Mouse (Mus musculus): Measurements from ENCODE around the gene Pxn. TPM values are rescaled to one million over a fixed set of nuclear protein-coding genes. Genes with fewer than 3 reads are reported as not detected.

The Pxn gene
- total RNA-seq, 4 experiments from 2014 or later, result 38.1 to 45.8 (median 40.2) TPM

GRCm38 (mm10) chr5:115578922-115579321, 72.4 kb downstream of the Pxn start:
- DNase-seq (ENCODE audit: low spot score in 2 of 2), result no peak

- DNase-seq (ENCODE audit: low spot score in 2 of 2), result no peak
Measured at GRCm38 (mm10) chr5:115579363-115579762, 72.9 kb downstream of the Pxn start.

GRCm38 (mm10) chr5:115580229-115581001, 73.9 kb downstream of the Pxn start:
- no peak for DNase-seq (ENCODE audit: low spot score in 2 of 2)

GRCm38 (mm10) chr5:115581662-115582061, 75.2 kb downstream of the Pxn start:
- DNase-seq (ENCODE audit: low spot score in 2 of 2), result no peak

GRCm38 (mm10) chr5:115585616-115586015, 79.1 kb downstream of the Pxn start:
- no peak for DNase-seq (ENCODE audit: low spot score in 2 of 2)

- DNase-seq (ENCODE audit: low spot score in 2 of 2), result no peak
Measured at GRCm38 (mm10) chr5:115586166-115586565, 79.7 kb downstream of the Pxn start.

GRCm38 (mm10) chr5:115586780-115587179, 80.3 kb downstream of the Pxn start:
- DNase-seq (ENCODE audit: low spot score in 2 of 2), result no peak

GRCm38 (mm10) chr5:115591028-115591427, 84.6 kb downstream of the Pxn start:
- no peak for DNase-seq (ENCODE audit: low spot score in 2 of 2)

GRCm38 (mm10) chr5:115591506-115591905, 85.0 kb downstream of the Pxn start:
- no peak for DNase-seq (ENCODE audit: low spot score in 2 of 2)

GRCm38 (mm10) chr5:115603561-115603960, 97.1 kb downstream of the Pxn start:
- DNase-seq (ENCODE audit: low spot score in 2 of 2), result no peak

Small RNA genes lying within 50 kb of the gene (microRNA-seq; reads per million reads assigned to microRNA genes)
- 0 to 0.51 reads per million in 2 experiments for gene Mir7029

Other genes with a start within 250 kb of the Pxn start
- 100 to 1,000 TPM; 226 to 251 (median 245) TPM for gene Rnf10, start 233.8 kb upstream of the Pxn start, total RNA-seq (2022)
- 10 to 100 TPM; 38.7 to 45.6 (median 41.5) TPM for gene Coq5, start 227.0 kb upstream of the Pxn start, total RNA-seq (2022)
- 100 to 1,000 TPM; 630 to 827 (median 734) TPM for gene Dynll1, start 205.7 kb upstream of the Pxn start, total RNA-seq (2022)
- 10 to 100 TPM; 83.6 to 93.5 (median 86.2) TPM for gene Srsf9, start 179.5 kb upstream of the Pxn start, total RNA-seq (2022)
- 10 to 100 TPM; 19.1 to 22.9 (median 20.9) TPM for gene Gatc, start 165.5 kb upstream of the Pxn start, total RNA-seq (2022)
- gene Triap1, start 165.5 kb upstream of the Pxn start, total RNA-seq (2022), result 10 to 100 TPM; 21.1 to 24.6 (median 22.9) TPM
- 100 to 1,000 TPM; 621 to 774 (median 709) TPM for gene Cox6a1, start 157.7 kb upstream of the Pxn start, total RNA-seq (2022)
- 10 to 100 TPM; 57.2 to 62.6 (median 60.8) TPM for gene Msi1, start 77.1 kb upstream of the Pxn start, total RNA-seq (2022)
- not detected for gene Pla2g1b, start 40.4 kb upstream of the Pxn start, total RNA-seq (2022)
- 10 to 100 TPM; 34.0 to 58.6 (median 41.9) TPM for gene Sirt4, start 22.0 kb upstream of the Pxn start, total RNA-seq (2022)
- 100 to 1,000 TPM; 188 to 289 (median 230) TPM for gene Rplp0, start 52.8 kb downstream of the Pxn start, total RNA-seq (2022)
- gene Gcn1l1, start 58.6 kb downstream of the Pxn start, total RNA-seq (2022), result 10 to 100 TPM; 72.7 to 85.7 (median 77.4) TPM
- 100 to 1,000 TPM in 1 of 4 experiments, 10 to 100 TPM in 3; 81.0 to 102 (median 87.9) TPM for gene Rab35, start 125.2 kb downstream of the Pxn start, total RNA-seq (2022)
- gene Bicdl1, start 224.9 kb downstream of the Pxn start, total RNA-seq (2022), result 100 to 1,000 TPM; 121 to 148 (median 130) TPM

All from layer of hippocampus, adult 8-10 months (tissue).